Mouse (Mus musculus) naive thymus-derived CD4-positive, alpha-beta T cell, adult 2 months (primary cell): ENCODE measurements around the gene Smbd1.

Experiments
- DNase-seq: peaks from one replicate; pipeline ENCODE4 v3.0.0-alpha.2; 2011; ENCODE audit warnings: low read depth

Smbd1 gene

GRCm38 (mm10) chr16:32813362-32813761 is 3.1 kb upstream of the Smbd1 start:
- DNase-seq = no peak

- DNase-seq = peak; percentile 92
Observed at GRCm38 (mm10) chr16:32812888-32813361, 2.6 kb upstream of the Smbd1 start.

GRCm38 (mm10) chr16:32807408-32808185 is 2.7 kb downstream of the Smbd1 start:
- no peak for DNase-seq

GRCm38 (mm10) chr16:32805151-32805550 is 5.1 kb downstream of the Smbd1 start:
- no peak for DNase-seq

- DNase-seq = no peak
Observed at GRCm38 (mm10) chr16:32803901-32804300, 6.4 kb downstream of the Smbd1 start.

- no peak for DNase-seq
Observed at GRCm38 (mm10) chr16:32803252-32803853, 6.9 kb downstream of the Smbd1 start.

GRCm38 (mm10) chr16:32797426-32797689 is 12.9 kb downstream of the Smbd1 start, which contains the start of gene Muc20:
Gene Muc20, minus strand, starts transcription at chr16:32797435.
- DNase-seq = no peak

- DNase-seq = no peak
Observed at GRCm38 (mm10) chr16:32796676-32797425, 13.4 kb downstream of the Smbd1 start.

- no peak for DNase-seq
Observed at GRCm38 (mm10) chr16:32795177-32795576, 15.1 kb downstream of the Smbd1 start.

GRCm38 (mm10) chr16:32790056-32790455 is 20.2 kb downstream of the Smbd1 start:
- no peak for DNase-seq

- DNase-seq = no peak
Observed at GRCm38 (mm10) chr16:32784840-32785239, 25.4 kb downstream of the Smbd1 start.

GRCm38 (mm10) chr16:32783324-32784062 is 26.8 kb downstream of the Smbd1 start:
- DNase-seq = no peak

- no peak for DNase-seq
Observed at GRCm38 (mm10) chr16:32778956-32779355, 31.3 kb downstream of the Smbd1 start.

- no peak for DNase-seq
Observed at GRCm38 (mm10) chr16:32776676-32777075, 33.6 kb downstream of the Smbd1 start.

GRCm38 (mm10) chr16:32766904-32767303 is 43.4 kb downstream of the Smbd1 start:
- DNase-seq = no peak

GRCm38 (mm10) chr16:32764961-32765360 is 45.3 kb downstream of the Smbd1 start:
- DNase-seq = no peak

GRCm38 (mm10) chr16:32764550-32764949 is 45.7 kb downstream of the Smbd1 start:
- DNase-seq = no peak
